Mouse (Mus musculus) limb, embryonic 11.5 days (tissue): ENCODE data around the gene Gm20671. TPM values are rescaled to one million over a fixed set of nuclear protein-coding genes. Genes with fewer than 3 reads are reported as not detected.
"Not testable (repeated sequence)": the region's sequence is repeated elsewhere in the genome, so short reads cannot be mapped to it uniquely, and the experiment has no call there.

ENCODE experiments used
- ATAC-seq: fragments of 200-750 bp; cut with Nextera tagmentation; 2 replicates; pipeline ENCODE4 v1.8.0; 2017; ENCODE audit warnings: low read depth; ENCODE audit not compliant: insufficient number of reproducible peaks, low FRiP score, low TSS enrichment
- DNase-seq: peaks from one replicate; pipeline ENCODE4 v3.0.0-alpha.2; 2015; ENCODE audit warnings: low spot score
- H3K27ac ChIP-seq: fragments of 300-500 bp; sonication (generic); replicated peaks from 2 replicates; pipeline ENCODE4 v1.5.1; 2014; ENCODE audit warnings: low read depth, mild to moderate bottlenecking, low read length
- H3K27me3 ChIP-seq: fragments of 300-500 bp; sonication (generic); 2 replicates; pipeline ENCODE4 v1.6.1; 2014; ENCODE audit warnings: mild to moderate bottlenecking, low read length, mixed read lengths; ENCODE audit not compliant: control insufficient read depth, insufficient read depth
- H3K36me3 ChIP-seq: fragments of 300-500 bp; sonication (generic); 2 replicates; pipeline ENCODE4 v1.6.1; 2014; ENCODE audit warnings: mild to moderate bottlenecking, low read length, moderate library complexity, mixed read lengths; ENCODE audit not compliant: control insufficient read depth, insufficient read depth
- H3K4me1 ChIP-seq: fragments of 300-500 bp; sonication (generic); 2 replicates; pipeline ENCODE4 v1.6.1; 2014; ENCODE audit warnings: low read length, mixed read lengths; ENCODE audit not compliant: control insufficient read depth, insufficient read depth
- H3K4me2 ChIP-seq: fragments of 300-500 bp; sonication (generic); 2 replicates; pipeline ENCODE4 v1.6.1; 2014; ENCODE audit warnings: low read depth, mild to moderate bottlenecking, moderate library complexity; ENCODE audit not compliant: severe bottlenecking
- H3K4me3 ChIP-seq: fragments of 300-500 bp; sonication (generic); 2 replicates; pipeline ENCODE4 v1.5.1; 2014; ENCODE audit warnings: low read depth, low read length
- H3K9ac ChIP-seq: fragments of 300-500 bp; sonication (generic); 2 replicates; pipeline ENCODE4 v1.6.1; 2014; ENCODE audit warnings: mild to moderate bottlenecking, low read length
- H3K9me3 ChIP-seq: fragments of 300-500 bp; sonication (generic); 2 replicates; pipeline ENCODE4 v1.6.1; 2016; ENCODE audit warnings: low read length; ENCODE audit not compliant: control insufficient read depth
- WGBS: fragments of 180-500 bp; shearing (Covaris S2); extraction: QIAGEN DNeasy Blood & Tissue Kit; methylation state at CpG from one replicate; pipeline ENCODE4 v1.1.7; 2014; 5-methylcytosine and 5-hydroxymethylcytosine counted together
- polyA plus RNA-seq: library from polyadenylated mRNA; unstranded; fragments of >200 nt; fragmentation: Nextera tagmentation; extraction: Ambion mirVana; gene quantifications from 2 replicates; pipeline ENCODE4 v1.2.1, GENCODE M21; 2014

The Gm20671 gene
- polyA plus RNA-seq, 1 experiment from 2014 or later: not detected

DNA sequence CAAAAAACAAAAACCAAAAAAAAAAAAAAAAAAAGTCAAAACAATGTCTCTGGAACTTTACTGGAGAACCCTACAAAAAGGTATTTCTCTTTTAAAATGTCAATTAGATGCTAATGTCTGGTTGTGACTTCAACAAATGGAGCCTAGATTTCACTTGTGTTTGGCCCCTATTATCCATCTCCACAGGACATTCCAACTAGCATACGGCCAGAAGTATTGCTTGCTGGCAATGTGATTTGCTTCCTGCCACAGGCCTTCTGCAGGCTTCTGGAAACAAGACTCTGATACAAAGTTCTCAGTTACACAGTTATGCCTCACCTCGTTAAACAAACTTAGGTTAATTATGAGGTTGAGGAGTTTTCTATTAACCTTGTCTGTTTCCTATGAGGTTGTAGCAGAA, 54.5 kb downstream of the Gm20671 start:
- WGBS: 74% methylated on average over 2 of the region's 2 CpGs
- Histone ChIP-seq H3K4me3 (no peak overlapping the region), H3K27me3 (no peaks in the 10 kb centered on the region), H3K4me1 (no peaks in the 10 kb centered on the region), H3K9ac (no peak overlapping the region), H3K27ac (no peak overlapping the region), H3K4me2 (no peak overlapping the region), H3K36me3 (no peaks in the 10 kb centered on the region), H3K9me3 (no peaks in the 10 kb centered on the region)
- no peak for DNase-seq
- ATAC-seq: no peak

DNA sequence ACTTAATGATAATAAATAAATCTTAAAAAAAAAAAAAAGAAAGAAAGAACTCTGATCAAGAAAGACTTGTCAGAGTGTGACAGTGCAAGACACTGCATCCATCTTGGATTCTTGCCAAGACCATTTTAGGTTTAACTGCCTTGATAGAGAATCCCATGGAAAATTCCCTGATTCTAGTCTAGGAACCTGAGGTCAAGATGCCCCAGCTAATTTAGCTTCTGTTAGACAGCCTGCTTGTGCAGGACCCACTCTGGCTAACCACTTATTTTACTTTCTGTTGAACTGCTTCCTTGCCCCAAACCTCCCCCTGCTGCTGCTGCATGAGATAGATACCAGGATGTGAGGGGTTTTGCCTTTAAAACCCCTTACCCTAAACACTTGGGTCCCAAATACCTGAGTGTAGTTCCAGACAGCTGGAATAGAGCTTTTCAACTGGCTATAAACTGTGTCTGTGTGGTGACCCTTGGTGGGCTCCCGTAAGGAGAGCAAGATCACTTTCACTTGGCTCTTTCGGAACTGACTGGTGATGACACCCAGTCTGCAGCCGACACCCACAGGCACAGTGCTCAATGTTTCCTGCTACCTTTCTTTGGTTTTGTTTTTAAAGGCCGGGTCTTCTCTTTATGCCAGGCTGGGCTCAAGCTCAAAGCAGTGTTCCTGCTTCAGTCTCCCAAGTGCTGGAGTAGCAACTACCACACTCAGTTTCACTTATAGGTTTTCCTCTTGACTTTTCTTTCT, 59.1 kb downstream of the Gm20671 start:
- no peak overlapping the region for H3K4me2 ChIP-seq
- H3K36me3 ChIP-seq: no peaks in the 10 kb centered on the region
- WGBS: 94% methylated on average over 4 of the region's 4 CpGs
- no peak overlapping the region for H3K27ac ChIP-seq
- H3K9me3 ChIP-seq: no peaks in the 10 kb centered on the region
- no peak for DNase-seq
- H3K4me1 ChIP-seq: no peaks in the 10 kb centered on the region
- no peaks in the 10 kb centered on the region for H3K27me3 ChIP-seq
- H3K9ac ChIP-seq: no peak overlapping the region
- no peak overlapping the region for H3K4me3 ChIP-seq
- ATAC-seq: no peak

DNA sequence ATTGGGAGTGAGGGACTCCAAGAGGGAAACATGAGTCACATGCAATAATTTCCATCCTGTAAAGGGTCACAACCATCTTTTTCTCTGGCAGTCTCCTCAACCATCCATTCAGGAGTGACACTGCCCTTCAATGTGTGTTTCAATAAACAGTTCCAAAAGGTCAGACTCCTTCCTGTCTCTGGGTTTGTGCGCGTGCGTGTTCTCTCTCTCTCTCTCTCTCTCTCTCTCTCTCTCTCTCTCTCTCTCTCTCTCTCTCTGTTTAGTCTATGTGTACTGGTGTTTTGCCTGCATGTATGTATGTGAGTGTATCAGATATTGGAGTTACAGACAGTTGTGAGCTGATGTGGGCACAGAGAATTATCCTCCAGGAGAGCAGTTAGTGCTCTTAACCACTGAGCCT, 59.9 kb downstream of the Gm20671 start:
- ATAC-seq (no peak), DNase-seq (no peak)
- Histone ChIP-seq H3K36me3 (no peaks in the 10 kb centered on the region), H3K4me1 (no peaks in the 10 kb centered on the region), H3K9me3 (no peaks in the 10 kb centered on the region), H3K27me3 (no peaks in the 10 kb centered on the region), H3K4me3 (no peak overlapping the region), H3K9ac (no peak overlapping the region), H3K27ac (no peak overlapping the region), H3K4me2 (no peak overlapping the region)
- 88% methylated on average over 3 of the region's 3 CpGs for WGBS

DNA sequence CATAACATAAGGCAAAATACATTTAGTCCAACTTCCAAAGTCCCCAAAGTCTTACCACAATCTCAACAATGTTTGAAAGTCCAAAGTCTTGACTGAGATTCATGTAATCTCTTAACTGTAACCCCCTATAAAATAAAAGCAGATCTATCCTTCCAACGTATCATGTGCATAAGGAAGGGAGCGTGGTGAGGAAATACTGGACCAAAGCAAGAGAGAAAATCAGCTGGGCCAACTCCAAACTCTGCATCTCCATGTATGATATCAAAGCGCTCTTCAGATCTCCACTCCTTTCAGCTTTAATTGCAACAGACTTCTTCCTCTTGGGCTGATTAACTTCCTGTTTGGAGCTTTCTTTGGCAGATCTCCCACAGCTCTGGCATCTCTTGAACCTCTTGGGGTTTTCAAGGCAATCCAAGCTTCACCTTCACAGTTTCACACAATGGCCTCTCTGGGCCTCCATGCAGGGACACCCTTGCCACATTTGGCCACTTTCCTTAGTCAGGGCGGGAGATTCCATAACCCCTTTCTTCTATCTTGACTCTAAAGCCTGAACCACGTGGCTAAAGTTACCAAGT, 65.3 kb downstream of the Gm20671 start:
- no peak overlapping the region for H3K4me3 ChIP-seq
- WGBS: 95% methylated on average over 5 of the region's 5 CpGs
- no peak for ATAC-seq

DNA sequence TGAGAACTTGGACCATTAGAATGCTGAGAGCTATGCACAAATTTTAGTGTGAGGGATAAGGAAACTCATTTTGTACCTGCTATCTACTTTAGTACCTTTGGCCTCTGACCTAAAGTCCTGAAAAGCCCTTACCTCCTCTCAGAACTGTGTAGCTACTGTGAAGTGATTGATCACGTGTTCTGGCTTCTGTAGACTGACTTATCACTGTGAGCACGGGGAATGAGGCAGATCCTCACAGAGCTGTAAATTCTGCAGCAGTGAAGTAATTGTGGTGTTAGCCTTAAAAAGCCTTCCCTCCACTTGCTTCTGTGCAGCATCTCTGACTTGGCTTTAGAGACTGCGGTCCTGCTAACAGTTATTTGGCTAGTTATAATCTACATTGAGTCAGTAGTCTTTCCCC, 66.1 kb downstream of the Gm20671 start:
- 68% methylated on average over 3 of the region's 3 CpGs for WGBS
- Histone ChIP-seq H3K9me3 (no peaks in the 10 kb centered on the region), H3K4me1 (no peaks in the 10 kb centered on the region), H3K36me3 (no peaks in the 10 kb centered on the region), H3K9ac (no peak overlapping the region), H3K27ac (no peak overlapping the region), H3K4me3 (no peak overlapping the region), H3K4me2 (no peak overlapping the region), H3K27me3 (no peaks in the 10 kb centered on the region)
- ATAC-seq (no peak), DNase-seq (no peak)

More for the DNA sequence above, 65.3 kb downstream of the Gm20671 start:
- H3K27ac ChIP-seq: no peak overlapping the region
- DNase-seq: no peak
- H3K9me3 ChIP-seq: no peaks in the 10 kb centered on the region
- H3K4me1 ChIP-seq: no peaks in the 10 kb centered on the region
- H3K36me3 ChIP-seq: no peaks in the 10 kb centered on the region
- no peak overlapping the region for H3K4me2 ChIP-seq
- H3K9ac ChIP-seq: no peak overlapping the region
- no peaks in the 10 kb centered on the region for H3K27me3 ChIP-seq

DNA sequence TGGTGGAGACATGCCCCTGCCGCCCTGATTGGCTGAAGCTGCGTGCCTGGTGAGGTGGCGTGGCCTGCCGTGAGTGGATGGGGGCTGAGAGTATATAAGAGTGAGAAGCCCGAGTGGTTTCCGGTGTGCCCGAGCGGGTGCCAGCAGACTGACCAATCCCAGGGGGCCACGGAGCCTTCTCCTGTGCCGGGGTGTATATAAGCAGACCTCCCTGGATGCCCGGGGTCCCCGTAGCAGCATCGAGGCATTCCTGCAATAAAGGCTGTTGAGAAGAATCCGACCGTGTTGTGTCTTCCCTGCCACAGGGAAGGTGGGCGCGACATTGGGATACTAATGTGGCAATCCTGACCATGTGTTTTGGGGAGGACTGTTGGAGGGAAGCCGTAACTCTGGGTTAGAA, 66.6 kb downstream of the Gm20671 start:
- not testable (repeated sequence) for H3K4me1 ChIP-seq, H3K9me3 ChIP-seq, H3K9ac ChIP-seq, H3K27me3 ChIP-seq, DNase-seq, H3K4me2 ChIP-seq, H3K4me3 ChIP-seq, ATAC-seq, H3K36me3 ChIP-seq, H3K27ac ChIP-seq
- WGBS: 95% methylated on average over 16 of the region's 18 CpGs

DNA sequence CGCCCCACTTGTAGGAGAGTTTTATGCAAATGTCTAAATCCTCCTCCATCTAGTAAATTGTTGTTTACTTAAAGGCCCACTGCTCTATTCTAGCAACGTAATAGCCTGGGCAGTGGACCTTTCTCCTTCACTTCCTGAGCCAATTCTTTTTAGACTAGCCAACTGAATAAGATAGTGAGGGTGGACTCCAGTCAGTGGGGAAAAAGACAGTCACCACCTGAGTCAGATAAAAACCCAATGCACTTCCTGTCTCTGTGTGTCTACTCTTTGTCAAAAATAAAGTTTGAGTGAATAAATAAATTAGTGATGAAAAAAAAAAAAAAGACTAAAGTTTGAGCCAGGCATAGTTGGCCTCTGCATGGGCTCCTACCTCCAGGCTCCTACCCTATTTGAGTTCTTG, 67.2 kb downstream of the Gm20671 start:
- ATAC-seq: no peak
- WGBS: 75% methylated on average over 2 of the region's 2 CpGs
- Histone ChIP-seq H3K4me3 (no peak overlapping the region), H3K4me2 (no peak overlapping the region), H3K36me3 (no peaks in the 10 kb centered on the region), H3K4me1 (no peaks in the 10 kb centered on the region), H3K9ac (no peak overlapping the region), H3K9me3 (no peaks in the 10 kb centered on the region), H3K27me3 (no peaks in the 10 kb centered on the region), H3K27ac (no peak overlapping the region)
- DNase-seq: no peak

DNA sequence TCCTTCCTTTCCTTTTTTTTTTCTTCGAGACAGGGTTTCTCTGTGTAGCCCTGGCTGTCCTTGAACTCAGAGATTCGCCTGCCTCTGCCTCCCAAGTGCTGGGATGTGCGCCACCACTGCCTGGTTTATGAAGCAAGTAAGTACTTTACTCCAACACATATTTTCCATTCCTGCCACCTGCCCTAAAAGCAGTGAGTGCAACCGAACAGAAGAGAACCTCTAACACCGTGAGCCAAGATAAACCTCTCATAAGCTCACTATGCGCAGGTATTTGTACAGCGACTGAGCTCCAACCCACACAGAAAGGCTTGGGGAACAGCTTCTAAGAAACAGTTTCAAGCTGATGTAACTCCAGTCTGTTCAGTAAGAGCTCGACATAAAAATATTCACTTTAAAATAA, 70.8 kb downstream of the Gm20671 start:
- Histone ChIP-seq H3K4me2 (no peak overlapping the region), H3K27me3 (no peaks in the 10 kb centered on the region), H3K4me1 (no peaks in the 10 kb centered on the region), H3K4me3 (no peak overlapping the region), H3K36me3 (no peaks in the 10 kb centered on the region), H3K9ac (no peak overlapping the region), H3K9me3 (no peaks in the 10 kb centered on the region), H3K27ac (no peak overlapping the region)
- WGBS: 93% methylated on average over 8 of the region's 8 CpGs
- ATAC-seq (no peak), DNase-seq (no peak)

DNA sequence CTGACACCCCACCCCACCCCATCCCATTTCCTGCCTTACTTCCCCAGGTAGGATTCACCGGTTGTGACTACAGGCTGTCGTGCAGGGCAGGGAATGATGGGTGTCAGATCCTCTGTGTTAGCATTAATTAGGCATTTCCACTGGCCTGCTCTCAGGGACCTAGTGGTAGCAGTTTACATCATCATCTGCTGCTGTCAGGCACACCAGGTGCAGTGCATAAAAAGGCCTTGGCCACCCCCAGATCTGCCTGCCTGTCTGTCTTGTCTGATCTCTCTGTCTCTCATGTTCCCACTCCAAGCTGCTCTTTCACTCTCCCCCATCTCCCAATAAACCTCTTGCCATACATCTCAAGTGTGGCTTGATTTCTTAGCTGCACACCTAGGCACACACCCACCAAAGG, 75.2 kb downstream of the Gm20671 start:
- no peak for DNase-seq
- 55% methylated on average over 2 of the region's 2 CpGs for WGBS

More for the DNA sequence above, 75.2 kb downstream of the Gm20671 start:
- no peak overlapping the region for H3K9ac ChIP-seq
- no peak for ATAC-seq
- H3K27ac ChIP-seq: no peak overlapping the region
- H3K9me3 ChIP-seq: no peaks in the 10 kb centered on the region
- H3K36me3 ChIP-seq: no peaks in the 10 kb centered on the region
- no peak overlapping the region for H3K4me2 ChIP-seq
- no peaks in the 10 kb centered on the region for H3K27me3 ChIP-seq
- H3K4me3 ChIP-seq: no peak overlapping the region
- H3K4me1 ChIP-seq: no peaks in the 10 kb centered on the region
